Mouse (Mus musculus) lung, adult 2 months (tissue): ENCODE measurements around the gene Top3a.

Experiments
- CTCF ChIP-seq: fragments of 200-500 bp; IDR thresholded peaks from 2 replicates; pipeline ENCODE4 v1.5.1; 2011; ENCODE audit warnings: mild to moderate bottlenecking, low read length, control low read depth; ENCODE audit not compliant: insufficient read depth
- POLR2A ChIP-seq: fragments of 200-500 bp; IDR thresholded peaks from 2 replicates; pipeline ENCODE4 v1.6.1; 2011; ENCODE audit warnings: low read depth, mild to moderate bottlenecking, control low read depth, low read length, borderline replicate concordance; ENCODE audit errors: extremely low read depth

DNA sequence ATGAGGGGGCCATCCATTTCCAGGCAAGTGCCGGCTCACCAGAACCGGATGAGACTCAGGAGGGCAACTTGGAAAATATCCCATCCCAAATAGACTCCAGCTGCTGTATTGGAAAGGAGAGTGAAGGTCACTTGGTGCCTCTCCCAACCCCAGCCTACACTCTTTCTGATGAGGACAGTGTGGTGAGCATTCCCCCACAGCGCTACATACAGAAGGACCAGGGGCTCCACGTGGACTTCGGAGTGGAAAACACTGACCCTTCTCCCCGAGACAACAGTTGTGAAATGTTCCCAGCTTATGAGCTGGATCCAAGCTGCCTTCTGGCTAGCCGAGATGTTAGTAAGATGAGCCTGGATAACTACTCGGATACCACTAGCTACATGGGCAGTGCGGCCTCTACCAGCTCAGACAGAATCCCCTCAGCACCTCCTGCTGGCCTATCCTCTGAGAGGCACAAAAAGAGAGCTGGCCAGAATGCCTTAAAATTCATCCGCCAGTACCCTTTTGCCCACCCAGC is 2.6 kb upstream of the Top3a start:
- no peak for TF ChIP-seq CTCF
- TF ChIP-seq POLR2A: no peak
